9 mouse cellular contexts compared by ENCODE assay signal in the genomic region with DNA sequence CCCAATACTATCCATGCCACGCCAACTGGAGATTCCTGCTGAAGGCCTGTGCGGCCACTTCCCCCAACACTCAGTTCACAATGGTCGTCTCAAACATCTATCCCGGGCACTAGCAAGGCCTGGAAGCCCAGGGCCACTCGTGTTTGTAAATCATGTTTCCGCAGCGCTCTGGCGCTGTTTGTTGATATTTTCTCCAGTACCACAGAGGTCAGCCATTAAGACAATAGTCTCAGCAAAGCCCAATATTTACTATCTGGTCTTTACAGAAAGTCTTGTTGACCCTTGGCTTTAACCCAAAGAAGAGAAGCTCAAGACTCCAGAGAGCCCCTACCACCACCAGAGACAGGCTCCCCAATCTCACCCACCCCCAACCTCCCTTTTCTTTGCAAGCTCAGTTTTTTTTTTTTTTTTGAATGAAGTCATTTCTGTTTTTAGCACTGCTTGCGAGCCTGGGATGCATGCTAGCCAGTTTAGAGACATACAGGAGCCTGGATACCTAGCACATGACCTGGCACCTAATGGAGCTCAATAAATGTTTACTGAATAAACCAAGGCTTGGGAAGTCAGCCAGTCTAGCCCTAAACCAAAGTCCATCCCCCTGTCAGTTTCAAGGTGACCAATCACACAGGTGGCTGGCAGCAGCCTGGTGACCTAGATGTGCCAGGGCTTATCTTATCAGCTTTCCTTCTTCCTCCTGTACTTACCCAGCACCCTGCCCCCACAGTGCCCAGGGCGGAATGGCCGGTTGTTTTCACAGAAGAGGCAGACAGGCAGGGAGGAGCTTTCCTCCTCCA. TPM values are rescaled to one million over a fixed set of nuclear protein-coding genes. Genes with fewer than 3 reads are reported as not detected.
DNase-seq lines count a peak whose midpoint lies in the region; ATAC-seq and TF ChIP-seq lines count a peak whose summit lies in the region.
"Had no signal": no experiment of that assay in that cellular context is flagged by ENCODE, and none has a peak within 500 bp of the region (broad histone marks: within the 10 kb centered on the region; RNA-seq: fewer than 3 reads in every experiment).

No protein-coding gene starts in this region.

- H3K4me3 ChIP-seq in liver, embryonic 12.5 days = no peak overlapping the region
- H3K4me3 ChIP-seq in small intestine, adult 2 months (ENCODE audit: low read depth, low read length) = no peak overlapping the region
- H3K4me3 ChIP-seq: limb, embryonic 15.5 days had no signal

- H3K27me3 ChIP-seq in liver, embryonic 12.5 days (replicated peaks) = no peaks in the 10 kb centered on the region
- H3K27me3 ChIP-seq in small intestine, adult 2 months (ENCODE audit: control insufficient read depth, insufficient read depth, low read length) = no peaks in the 10 kb centered on the region
- H3K27me3 ChIP-seq: limb, embryonic 15.5 days had no signal

- intact Hi-C loops in heart, postnatal 25 days (cut with DNase I) = loop anchor here (1.0 kb wide), 1 partner anchor 31 kb away; no protein-coding TSS in a partner anchor
- intact Hi-C loops in left cerebral cortex, postnatal 14 days (cut with DNase I) = no loop called here

- peaks cover 70% of the 10 kb centered on the region for H3K4me1 ChIP-seq in liver, embryonic 12.5 days
- peaks cover 57% of the 10 kb centered on the region for H3K4me1 ChIP-seq in small intestine, adult 2 months (ENCODE audit: control insufficient read depth, insufficient read depth, insufficient read length, low read length)

- H3K9ac ChIP-seq in liver, embryonic 12.5 days = no peak overlapping the region
- H3K9ac ChIP-seq: limb, embryonic 15.5 days had no signal

- TF ChIP-seq CTCF in small intestine, adult 2 months (IDR thresholded peaks at IDR 0.05; ENCODE audit: extremely low read depth, insufficient read length, insufficient replicate concordance, low read depth, low read length) = no peak

- WGBS in liver, embryonic 12.5 days (ENCODE audit: insufficient replicate concordance) = 50% methylated on average over 11 of the region's 11 CpGs
- WGBS in small intestine, adult 2 months = 35% methylated on average over 11 of the region's 11 CpGs

- H3K36me3 ChIP-seq in liver, embryonic 12.5 days = no peaks in the 10 kb centered on the region
- H3K36me3 ChIP-seq in small intestine, adult 2 months (ENCODE audit: control insufficient read depth, insufficient read depth, low read length) = no peaks in the 10 kb centered on the region

- ATAC-seq in liver, embryonic 12.5 days = 0 out of 2 replicates have a peak, but pooled peaks have one; percentile 44

- H3K27ac ChIP-seq in liver, embryonic 12.5 days = peak overlapping the region; percentile 61
- H3K27ac ChIP-seq in small intestine, adult 2 months (ENCODE audit: insufficient read depth, low read depth, low read length) = peak overlapping the region; percentile 65

- no peak overlapping the region for H3K4me2 ChIP-seq in liver, embryonic 12.5 days
- H3K4me2 ChIP-seq: limb, embryonic 15.5 days had no signal

- no peaks in the 10 kb centered on the region for H3K9me3 ChIP-seq in liver, embryonic 12.5 days (replicated peaks)
- H3K9me3 ChIP-seq: limb, embryonic 15.5 days had no signal

- DNase-seq in adrenal gland, postnatal 10 days = peak; percentile 83
- DNase-seq in cerebellum, adult 9-11 months = peak; percentile 75
- DNase-seq in heart, postnatal 25 days (ENCODE audit: low spot score) = peak; percentile 40
- DNase-seq in c-Kit-positive CD71-positive TER-119-positive erythroid progenitor cells, embryonic 14.5 days (ENCODE audit: low spot score) = no peak
- DNase-seq in left cerebral cortex, postnatal 14 days (ENCODE audit: low spot score in 2 of 2) = no peak
- no peak for DNase-seq in gastrocnemius, postnatal 25 days

- TF ChIP-seq POLR2A in small intestine, adult 2 months (IDR thresholded peaks at IDR 0.05; ENCODE audit: low read depth, low read length) = no peak

RNA-seq across cellular contexts. Expression of a gene that starts 31.8 kb away (rescaled TPM):
- total RNA-seq in adrenal gland, postnatal 10 days (2021) = 10 to 100 TPM; 16.1 to 28.3 TPM
- 10 to 100 TPM; 16.2 to 35.4 TPM for total RNA-seq in heart, postnatal 25 days (2021)
- 1.3 and 1.4 TPM in 2 replicates for polyA plus RNA-seq in liver, embryonic 12.5 days (2016; fragmentation: Nextera tagmentation; extraction: Ambion mirVana)
- 1.7 and 5.6 TPM in 2 replicates for polyA plus RNA-seq in small intestine, adult 2 months (2012; rRNA removed)
- 10 to 100 TPM; 37.9 to 41.1 TPM for total RNA-seq in left cerebral cortex, postnatal 14 days (2021)
- total RNA-seq in gastrocnemius, postnatal 25 days (2021) = 1 to 10 TPM; 3.7 to 8.0 TPM

Comparison
In these comparisons a context has a peak if more than half of its experiments do, and no peak if none do; other contexts are left out.
1. DNase-seq: peak in adrenal gland, postnatal 10 days (single experiment), cerebellum, adult 9-11 months (single experiment) and heart, postnatal 25 days (single experiment); none in c-Kit-positive CD71-positive TER-119-positive erythroid progenitor cells, embryonic 14.5 days (single experiment), left cerebral cortex, postnatal 14 days (0 of 2) and gastrocnemius, postnatal 25 days (single experiment).